Mouse (Mus musculus): ENCODE results near the gene Natd1. TPM values are rescaled to one million over a fixed set of nuclear protein-coding genes. Genes with fewer than 3 reads are reported as not detected.

Gene Natd1
- polyA plus RNA-seq, 1 experiment from 2014 or later = 32.5 TPM

DNA sequence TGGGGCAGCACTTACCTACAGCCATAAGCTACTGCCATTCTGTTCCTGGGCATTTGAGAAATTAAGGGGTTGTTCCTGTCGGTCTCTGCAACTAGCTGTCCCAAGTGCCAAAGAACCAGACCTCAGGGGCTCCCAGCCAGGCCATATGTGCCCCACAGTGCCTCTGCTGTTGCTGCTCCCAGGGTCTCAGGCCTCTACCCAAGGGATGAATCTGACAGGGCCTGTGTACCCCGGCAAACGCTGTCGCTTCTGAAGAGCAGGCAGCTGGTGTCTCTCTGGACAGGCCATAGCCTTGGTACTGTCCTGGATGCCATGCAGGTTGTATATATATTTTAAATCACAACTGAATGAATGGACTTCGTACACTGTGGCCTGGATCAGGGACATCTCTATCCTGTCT, 37.3 kb upstream of the Natd1 start:
- H3K27ac ChIP-seq = no peak overlapping the region
- H3K4me2 ChIP-seq (replicated peaks) = no peak overlapping the region
- H3K36me3 ChIP-seq (replicated peaks; ENCODE audit: control insufficient read depth, insufficient read depth) = peaks cover 51% of the 10 kb centered on the region
- no peaks in the 10 kb centered on the region for H3K9me3 ChIP-seq (ENCODE audit: control insufficient read depth, low read length)
- ATAC-seq (ENCODE audit: low FRiP score) (no peak), DNase-seq (ENCODE audit: low spot score) (no peak)
- peaks cover 8% of the 10 kb centered on the region; the same call in 1 of the 2 replicates for H3K4me1 ChIP-seq (replicated peaks; ENCODE audit: control insufficient read depth, insufficient read depth, low read length)
- no peak overlapping the region for H3K9ac ChIP-seq
- WGBS = 95% methylated on average over 5 of the region's 5 CpGs
- no peaks in the 10 kb centered on the region for H3K27me3 ChIP-seq (ENCODE audit: control insufficient read depth, insufficient read depth, low read length)
- no peak overlapping the region for H3K4me3 ChIP-seq (replicated peaks; ENCODE audit: low read length)

DNA sequence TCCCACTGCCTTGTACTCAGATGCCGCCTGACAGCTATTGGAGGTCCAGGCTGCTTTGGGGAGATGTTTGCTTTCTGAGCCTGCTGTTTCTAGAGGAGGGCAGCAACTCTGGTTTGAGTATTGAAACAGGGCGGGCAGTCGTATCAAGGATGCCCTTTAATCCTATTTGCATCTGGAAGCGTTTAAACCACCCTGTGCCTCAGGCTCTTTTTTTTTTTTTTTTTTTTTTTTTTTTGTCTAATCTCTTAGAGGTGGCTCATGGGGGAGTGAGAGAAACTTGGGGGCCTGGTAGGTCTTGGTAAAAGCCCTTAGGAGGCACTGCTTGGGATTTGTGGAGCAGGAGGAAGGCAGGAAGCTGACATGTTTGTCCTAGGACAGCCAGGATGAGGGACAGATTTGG, 30.5 kb upstream of the Natd1 start:
- Histone ChIP-seq H3K9me3 (ENCODE audit: control insufficient read depth, low read length) (no peaks in the 10 kb centered on the region), H3K36me3 (replicated peaks; ENCODE audit: control insufficient read depth, insufficient read depth) (peaks cover 81% of the 10 kb centered on the region), H3K9ac (no peak overlapping the region), H3K27ac (no peak overlapping the region), H3K4me2 (replicated peaks) (no peak overlapping the region), H3K4me3 (replicated peaks; ENCODE audit: low read length) (no peak overlapping the region), H3K4me1 (replicated peaks; ENCODE audit: control insufficient read depth, insufficient read depth, low read length) (no peaks in the 10 kb centered on the region), H3K27me3 (ENCODE audit: control insufficient read depth, insufficient read depth, low read length) (no peaks in the 10 kb centered on the region)
- ATAC-seq (ENCODE audit: low FRiP score) = no peak
- no peak for DNase-seq (ENCODE audit: low spot score)
- WGBS = 75% methylated on average over 4 of the region's 4 CpGs

DNA sequence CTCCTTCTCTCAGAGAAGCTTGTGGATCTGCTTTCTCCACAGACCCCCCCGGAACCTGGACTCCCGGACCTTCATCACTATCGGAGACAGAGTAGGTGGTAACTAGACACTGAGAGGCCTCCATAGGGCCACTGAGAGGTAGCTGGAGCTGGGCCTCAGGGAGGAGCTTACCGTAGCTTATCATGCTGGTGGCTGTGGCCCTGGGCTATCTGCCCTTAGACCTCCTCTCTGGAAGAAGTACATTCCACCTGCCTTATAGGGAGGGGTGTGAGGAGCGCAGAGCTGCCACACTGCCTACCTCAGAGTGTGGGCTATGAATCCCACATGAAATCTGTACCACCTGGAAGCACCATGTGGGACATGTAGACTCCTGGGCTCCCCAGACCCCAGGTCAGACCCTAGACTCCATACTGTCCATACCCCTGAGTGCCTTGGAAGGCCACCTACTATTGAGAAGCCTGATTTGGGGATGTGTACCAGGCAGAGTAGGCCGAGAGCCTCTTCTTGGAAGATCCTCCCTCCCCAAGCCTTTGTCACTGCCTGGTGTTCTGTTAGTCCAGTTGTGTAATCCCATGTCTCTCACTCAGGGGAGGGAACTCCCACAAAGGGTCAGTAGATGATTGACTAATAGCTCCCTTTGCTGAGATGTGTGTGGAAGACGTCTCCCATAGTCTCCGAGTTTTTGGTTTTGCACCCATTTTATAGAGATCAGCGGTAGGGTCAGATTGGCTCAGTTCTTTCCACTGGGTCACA, 27.9 kb upstream of the Natd1 start:
- no peak overlapping the region for H3K9ac ChIP-seq
- H3K27ac ChIP-seq = no peak overlapping the region
- no peak overlapping the region for H3K4me2 ChIP-seq (replicated peaks)
- no peaks in the 10 kb centered on the region for H3K9me3 ChIP-seq (ENCODE audit: control insufficient read depth, low read length)
- H3K27me3 ChIP-seq (ENCODE audit: control insufficient read depth, insufficient read depth, low read length) = no peaks in the 10 kb centered on the region
- 93% methylated on average over 9 of the region's 9 CpGs for WGBS
- DNase-seq (ENCODE audit: low spot score) (no peak), ATAC-seq (ENCODE audit: low FRiP score) (no peak)
- H3K36me3 ChIP-seq (replicated peaks; ENCODE audit: control insufficient read depth, insufficient read depth) = peaks cover 55% of the 10 kb centered on the region
- no peak overlapping the region for H3K4me3 ChIP-seq (replicated peaks; ENCODE audit: low read length)
- H3K4me1 ChIP-seq (replicated peaks; ENCODE audit: control insufficient read depth, insufficient read depth, low read length) = no peaks in the 10 kb centered on the region

- Histone ChIP-seq H3K9ac (no peak overlapping the region), H3K4me1 (replicated peaks; ENCODE audit: control insufficient read depth, insufficient read depth, low read length) (no peaks in the 10 kb centered on the region), H3K27me3 (ENCODE audit: control insufficient read depth, insufficient read depth, low read length) (no peaks in the 10 kb centered on the region), H3K9me3 (ENCODE audit: control insufficient read depth, low read length) (no peaks in the 10 kb centered on the region), H3K27ac (no peak overlapping the region), H3K4me3 (replicated peaks; ENCODE audit: low read length) (no peak overlapping the region), H3K4me2 (replicated peaks) (no peak overlapping the region), H3K36me3 (replicated peaks; ENCODE audit: control insufficient read depth, insufficient read depth) (peaks cover 44% of the 10 kb centered on the region)
- no peak for ATAC-seq (ENCODE audit: low FRiP score)
- DNase-seq (ENCODE audit: low spot score) = no peak
- WGBS = 54% methylated on average over 9 of the region's 9 CpGs
These were observed 26.8 kb upstream of the Natd1 start for GRCm38 (mm10) chr11:60941370-60941769.

DNA sequence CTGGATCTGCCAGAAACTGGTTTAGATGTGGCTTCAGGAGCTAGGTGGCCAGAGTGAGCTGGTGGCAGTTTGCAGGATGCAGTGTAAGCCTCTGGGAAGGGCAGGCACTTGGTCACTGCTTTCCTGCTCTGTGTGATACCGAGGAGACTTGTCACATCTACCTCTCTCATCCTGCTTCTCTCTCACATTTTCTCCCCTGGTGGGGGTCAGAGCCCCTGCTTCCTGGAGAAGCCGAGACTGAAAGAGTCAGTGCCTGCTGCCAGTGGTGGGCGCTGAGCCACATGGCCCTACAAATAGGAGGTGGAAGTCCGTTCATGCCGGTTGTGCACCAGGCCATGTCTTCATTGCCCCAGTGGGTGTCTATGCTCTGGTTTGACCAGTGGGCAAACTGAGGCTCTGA, 26.0 kb upstream of the Natd1 start:
- WGBS = 89% methylated on average over 5 of the region's 5 CpGs
- Histone ChIP-seq H3K4me3 (replicated peaks; ENCODE audit: low read length) (no peak overlapping the region), H3K9me3 (ENCODE audit: control insufficient read depth, low read length) (no peaks in the 10 kb centered on the region), H3K4me1 (replicated peaks; ENCODE audit: control insufficient read depth, insufficient read depth, low read length) (no peaks in the 10 kb centered on the region), H3K4me2 (replicated peaks) (no peak overlapping the region), H3K27me3 (ENCODE audit: control insufficient read depth, insufficient read depth, low read length) (no peaks in the 10 kb centered on the region), H3K9ac (no peak overlapping the region), H3K27ac (no peak overlapping the region), H3K36me3 (replicated peaks; ENCODE audit: control insufficient read depth, insufficient read depth) (peaks cover 37% of the 10 kb centered on the region)
- no peak for DNase-seq (ENCODE audit: low spot score)
- no peak for ATAC-seq (ENCODE audit: low FRiP score)

- H3K36me3 ChIP-seq (replicated peaks; ENCODE audit: control insufficient read depth, insufficient read depth) = peaks cover 27% of the 10 kb centered on the region
- 95% methylated on average over 3 of the region's 3 CpGs for WGBS
- DNase-seq (ENCODE audit: low spot score) (no peak), ATAC-seq (ENCODE audit: low FRiP score) (no peak)
- H3K27ac ChIP-seq = no peak overlapping the region
- H3K4me1 ChIP-seq (replicated peaks; ENCODE audit: control insufficient read depth, insufficient read depth, low read length) = peaks cover 4% of the 10 kb centered on the region; the same call in 1 of the 2 replicates
- no peaks in the 10 kb centered on the region for H3K27me3 ChIP-seq (ENCODE audit: control insufficient read depth, insufficient read depth, low read length)
- H3K4me3 ChIP-seq (replicated peaks; ENCODE audit: low read length) = no peak overlapping the region
- H3K9me3 ChIP-seq (ENCODE audit: control insufficient read depth, low read length) = no peaks in the 10 kb centered on the region
- no peak overlapping the region for H3K9ac ChIP-seq
- no peak overlapping the region for H3K4me2 ChIP-seq (replicated peaks)
These were observed 24.9 kb upstream of the Natd1 start for GRCm38 (mm10) chr11:60939487-60939886.

- Histone ChIP-seq H3K4me1 (replicated peaks; ENCODE audit: control insufficient read depth, insufficient read depth, low read length) (peaks cover 13% of the 10 kb centered on the region), H3K27me3 (ENCODE audit: control insufficient read depth, insufficient read depth, low read length) (no peaks in the 10 kb centered on the region), H3K9ac (no peak overlapping the region), H3K4me2 (replicated peaks) (no peak overlapping the region), H3K9me3 (ENCODE audit: control insufficient read depth, low read length) (no peaks in the 10 kb centered on the region), H3K4me3 (replicated peaks; ENCODE audit: low read length) (no peak overlapping the region), H3K27ac (no peak overlapping the region), H3K36me3 (replicated peaks; ENCODE audit: control insufficient read depth, insufficient read depth) (peaks cover 9% of the 10 kb centered on the region)
- ATAC-seq (ENCODE audit: low FRiP score) (no peak), DNase-seq (ENCODE audit: low spot score) (no peak)
- WGBS = 81% methylated on average over 3 of the region's 3 CpGs
These were observed 23.1 kb upstream of the Natd1 start for GRCm38 (mm10) chr11:60937611-60938010.

DNA sequence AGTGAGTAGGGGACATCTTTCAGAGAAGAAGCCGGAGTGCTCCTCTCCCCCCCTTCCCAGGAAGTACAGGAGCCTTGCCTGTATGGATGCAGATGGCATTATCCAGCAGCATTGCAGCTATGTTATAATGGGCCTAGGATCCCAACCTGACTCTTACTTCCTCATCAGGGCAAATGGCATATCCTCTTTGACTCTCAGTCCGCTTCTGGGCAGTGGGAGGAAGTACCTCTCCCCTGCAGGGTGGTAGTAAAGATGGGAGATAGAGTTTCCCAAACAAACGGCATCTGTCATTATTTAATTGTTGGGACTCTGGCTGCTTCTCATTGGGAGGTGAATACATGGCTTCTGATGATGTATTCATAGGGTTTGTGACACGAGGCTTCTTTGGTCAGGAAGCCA, 21.4 kb upstream of the Natd1 start:
- Histone ChIP-seq H3K27me3 (ENCODE audit: control insufficient read depth, insufficient read depth, low read length) (no peaks in the 10 kb centered on the region), H3K9me3 (ENCODE audit: control insufficient read depth, low read length) (no peaks in the 10 kb centered on the region), H3K4me1 (replicated peaks; ENCODE audit: control insufficient read depth, insufficient read depth, low read length) (peaks cover 19% of the 10 kb centered on the region), H3K4me3 (replicated peaks; ENCODE audit: low read length) (no peak overlapping the region), H3K36me3 (replicated peaks; ENCODE audit: control insufficient read depth, insufficient read depth) (no peaks in the 10 kb centered on the region), H3K9ac (no peak overlapping the region), H3K4me2 (replicated peaks) (no peak overlapping the region), H3K27ac (no peak overlapping the region)
- ATAC-seq (ENCODE audit: low FRiP score) = no peak
- no peak for DNase-seq (ENCODE audit: low spot score)
- WGBS = 87% methylated on average over 4 of the region's 4 CpGs

DNA sequence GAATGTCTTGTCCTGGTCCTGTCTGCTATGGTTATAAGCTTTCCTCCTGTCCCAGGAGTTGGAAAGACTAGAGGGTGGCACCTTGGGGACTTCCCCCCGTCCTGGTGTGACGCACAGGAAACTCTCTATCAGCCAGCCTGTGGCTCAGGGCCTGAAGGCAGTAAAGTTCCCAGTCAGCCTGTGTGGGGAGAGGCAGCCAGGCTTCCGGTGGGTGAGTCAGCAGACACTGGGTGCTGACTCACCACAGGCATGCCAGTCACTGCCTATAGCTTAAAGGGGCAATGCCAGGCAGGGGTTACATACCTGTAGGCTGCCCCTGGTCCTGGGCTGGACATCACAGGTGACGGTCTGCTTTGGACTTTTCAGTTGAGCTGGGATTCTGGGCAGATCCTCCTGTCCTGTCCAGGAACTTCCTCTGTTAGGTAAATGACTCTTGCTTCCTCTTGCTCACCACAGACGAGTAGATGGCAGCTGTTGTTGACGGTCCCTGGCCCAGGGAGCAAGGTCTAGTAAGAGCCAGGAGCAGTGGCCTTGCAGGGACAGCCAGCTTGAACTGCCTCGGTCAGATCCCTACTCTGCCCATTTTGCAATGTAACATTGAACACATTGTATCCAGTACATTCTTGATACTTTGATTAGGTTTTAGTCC, 20.9 kb upstream of the Natd1 start:
- Histone ChIP-seq H3K4me2 (replicated peaks) (no peak overlapping the region), H3K36me3 (replicated peaks; ENCODE audit: control insufficient read depth, insufficient read depth) (no peaks in the 10 kb centered on the region), H3K4me3 (replicated peaks; ENCODE audit: low read length) (no peak overlapping the region), H3K27me3 (ENCODE audit: control insufficient read depth, insufficient read depth, low read length) (no peaks in the 10 kb centered on the region), H3K9me3 (ENCODE audit: control insufficient read depth, low read length) (no peaks in the 10 kb centered on the region), H3K9ac (no peak overlapping the region), H3K27ac (no peak overlapping the region), H3K4me1 (replicated peaks; ENCODE audit: control insufficient read depth, insufficient read depth, low read length) (peaks cover 22% of the 10 kb centered on the region)
- no peak for ATAC-seq (ENCODE audit: low FRiP score)
- DNase-seq (ENCODE audit: low spot score) = no peak
- 88% methylated on average over 7 of the region's 7 CpGs for WGBS

Measured in hindbrain, embryonic 14.5 days (tissue).